Mouse (Mus musculus): ENCODE data around the gene Gje1. TPM values are rescaled to one million over a fixed set of nuclear protein-coding genes. Genes with fewer than 3 reads are reported as not detected.

Gene Gje1
- polyA plus RNA-seq, 1 experiment from 2014 or later: not detected

DNA sequence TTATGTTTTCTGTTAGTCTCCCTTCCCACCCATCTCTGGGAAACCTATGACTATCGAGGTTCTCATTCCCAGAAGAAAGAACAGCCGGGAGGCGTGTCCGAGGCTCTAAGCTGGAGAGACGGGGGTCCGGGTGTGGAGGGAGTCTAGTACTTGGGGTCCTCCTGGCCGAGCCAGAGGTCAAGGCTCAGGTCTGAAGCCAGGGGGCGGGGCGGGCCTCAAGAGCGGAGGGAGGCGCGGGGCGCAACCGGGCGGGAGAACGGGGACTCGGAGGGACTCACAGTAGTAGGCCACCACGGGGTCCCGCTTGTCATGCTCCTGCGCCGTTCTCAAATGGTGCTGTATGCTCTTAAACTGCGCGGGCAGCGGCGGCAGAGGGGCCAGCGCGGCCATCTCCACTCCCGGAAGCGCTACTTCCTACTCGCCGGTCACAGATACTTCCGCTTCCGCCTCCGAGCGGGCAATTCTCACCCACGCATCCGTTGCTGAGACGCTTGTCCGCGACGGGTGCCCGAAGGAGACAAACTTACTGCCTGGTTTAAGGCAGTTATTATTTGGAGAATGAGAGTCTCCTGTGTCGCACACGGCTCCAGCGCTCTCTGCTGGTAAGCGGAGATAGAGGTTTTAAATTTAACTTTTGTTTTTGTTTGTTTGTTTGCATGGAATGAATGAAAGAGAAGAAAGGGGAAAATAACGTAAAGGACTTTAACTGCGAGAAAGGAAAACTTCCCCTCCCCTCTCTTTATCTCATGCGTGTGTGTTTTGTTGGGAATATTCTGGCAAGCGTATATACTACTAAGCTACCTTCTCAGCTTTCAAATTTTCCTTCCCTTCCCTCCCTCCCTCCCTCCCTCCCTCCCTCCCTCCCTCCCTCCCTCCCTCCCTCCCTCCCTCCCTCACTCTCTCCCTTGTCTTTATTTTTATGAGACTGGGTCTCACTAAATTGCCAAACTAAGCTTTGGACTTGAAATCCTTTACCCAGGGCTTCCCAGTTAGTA, 12.6 kb downstream of the Gje1 start, which contains the start of the genes Vta1 and Nmbr:
TSS of gene Vta1 (minus strand) at position 489 of the 995 bp plus-strand sequence.
TSS of gene Nmbr (plus strand) at position 520 of the 995 bp plus-strand sequence.
- TF ChIP-seq EP300 (IDR thresholded peaks at IDR 0.05; ENCODE audit: low read depth) (peak; percentile 76; the same call in 1 of the 2 replicates), CTCF (IDR thresholded peaks at IDR 0.05; ENCODE audit: low read depth) (peak; percentile 86)
- Histone ChIP-seq H3K9ac (replicated peaks) (peak within 1 kb of the TSS; percentile 95), H3K36me3 (replicated peaks; ENCODE audit: insufficient read depth, low read length) (no peaks in the 10 kb centered on the region), H3K9me3 (ENCODE audit: low read length) (no peaks in the 10 kb centered on the region), H3K27ac (ENCODE audit: low read depth) (peak within 1 kb of the TSS; percentile 88), H3K4me2 (ENCODE audit: low read depth, low read length) (peak within 1 kb of the TSS; percentile 73), H3K27me3 (ENCODE audit: insufficient read depth, low read length) (no peaks in the 10 kb centered on the region), H3K4me1 (ENCODE audit: insufficient read depth) (peaks cover 10% of the 10 kb centered on the region), H3K4me3 (ENCODE audit: low read depth, low read length) (peak within 1 kb of the TSS; percentile 100)
- ATAC-seq (peak; percentile 99), DNase-seq (peak; percentile 96)
- under 1% methylated on average over 46 of the region's 50 CpGs for WGBS (ENCODE audit: insufficient replicate concordance)

DNA sequence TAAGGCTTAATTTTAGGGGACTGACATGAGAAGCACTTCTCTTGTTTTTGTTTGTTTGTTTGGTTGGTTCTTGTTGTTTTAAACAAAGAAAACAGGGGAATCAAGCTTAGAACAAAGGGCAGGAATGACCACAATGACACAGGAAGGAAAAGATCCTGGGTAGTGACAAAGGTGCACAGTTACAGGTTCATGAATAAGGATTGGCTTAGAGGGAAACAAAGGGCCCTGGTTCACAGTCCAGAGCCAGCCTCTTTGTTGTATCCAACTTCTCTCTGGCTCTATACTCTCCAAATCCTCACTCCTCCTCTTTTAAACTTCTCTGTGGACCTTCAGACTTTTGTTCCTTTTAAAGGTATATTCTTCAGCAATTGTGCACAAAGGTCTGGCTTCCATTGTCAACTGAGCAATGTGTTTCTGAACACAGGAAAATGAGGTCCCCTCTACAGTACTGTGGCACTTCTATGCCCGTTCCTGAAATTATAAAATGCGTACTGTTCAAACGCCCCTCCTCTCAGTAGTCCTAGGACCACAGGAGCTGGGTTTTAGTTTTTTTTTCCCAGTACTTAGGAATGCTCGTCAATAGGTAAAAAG, 14.1 kb downstream of the Gje1 start:
- DNase-seq: no peak
- Histone ChIP-seq H3K27me3 (ENCODE audit: insufficient read depth, low read length) (no peaks in the 10 kb centered on the region), H3K9ac (replicated peaks) (peak overlapping the region; percentile 95), H3K4me2 (ENCODE audit: low read depth, low read length) (peak overlapping the region; percentile 73), H3K4me3 (ENCODE audit: low read depth, low read length) (peak overlapping the region; percentile 100), H3K4me1 (ENCODE audit: insufficient read depth) (peaks cover 10% of the 10 kb centered on the region), H3K27ac (ENCODE audit: low read depth) (no peak overlapping the region), H3K36me3 (replicated peaks; ENCODE audit: insufficient read depth, low read length) (no peaks in the 10 kb centered on the region), H3K9me3 (ENCODE audit: low read length) (no peaks in the 10 kb centered on the region)
- TF ChIP-seq CTCF (IDR thresholded peaks at IDR 0.05; ENCODE audit: low read depth) (no peak), EP300 (IDR thresholded peaks at IDR 0.05; ENCODE audit: low read depth) (no peak)
- WGBS (ENCODE audit: insufficient replicate concordance): 49% methylated on average over 4 of the region's 4 CpGs
- no peak for ATAC-seq

DNA sequence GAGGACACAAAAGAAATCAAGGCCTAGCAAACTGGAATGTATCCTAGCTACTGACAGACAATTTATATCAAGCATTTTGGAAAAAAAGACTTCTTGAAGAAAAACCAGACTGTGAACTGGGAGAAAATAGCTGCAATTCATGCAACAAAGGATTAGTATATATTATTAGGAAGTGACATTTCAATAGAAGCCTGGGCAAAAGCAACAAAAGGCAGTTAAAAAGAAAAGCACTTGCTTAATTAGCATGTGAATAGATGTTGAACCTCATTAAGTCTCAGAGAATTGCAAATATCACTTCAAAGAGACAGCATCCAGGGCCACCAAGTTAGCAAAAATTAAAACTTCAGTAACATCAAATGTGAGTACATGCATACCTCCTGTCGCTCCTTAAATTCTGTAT, 14.8 kb downstream of the Gje1 start:
- no peak overlapping the region for H3K4me3 ChIP-seq (ENCODE audit: low read depth, low read length)
- H3K4me2 ChIP-seq (ENCODE audit: low read depth, low read length): no peak overlapping the region
- H3K9me3 ChIP-seq (ENCODE audit: low read length): no peaks in the 10 kb centered on the region
- no peaks in the 10 kb centered on the region for H3K27me3 ChIP-seq (ENCODE audit: insufficient read depth, low read length)
- no peak overlapping the region for H3K27ac ChIP-seq (ENCODE audit: low read depth)
- ATAC-seq (no peak), DNase-seq (no peak)
- TF ChIP-seq CTCF (IDR thresholded peaks at IDR 0.05; ENCODE audit: low read depth) (no peak), EP300 (IDR thresholded peaks at IDR 0.05; ENCODE audit: low read depth) (no peak)
- peaks cover 10% of the 10 kb centered on the region for H3K4me1 ChIP-seq (ENCODE audit: insufficient read depth)
- 83% methylated on average over 1 of the region's 1 CpGs for WGBS (ENCODE audit: insufficient replicate concordance)
- no peak overlapping the region for H3K9ac ChIP-seq (replicated peaks)
- H3K36me3 ChIP-seq (replicated peaks; ENCODE audit: insufficient read depth, low read length): no peaks in the 10 kb centered on the region

DNA sequence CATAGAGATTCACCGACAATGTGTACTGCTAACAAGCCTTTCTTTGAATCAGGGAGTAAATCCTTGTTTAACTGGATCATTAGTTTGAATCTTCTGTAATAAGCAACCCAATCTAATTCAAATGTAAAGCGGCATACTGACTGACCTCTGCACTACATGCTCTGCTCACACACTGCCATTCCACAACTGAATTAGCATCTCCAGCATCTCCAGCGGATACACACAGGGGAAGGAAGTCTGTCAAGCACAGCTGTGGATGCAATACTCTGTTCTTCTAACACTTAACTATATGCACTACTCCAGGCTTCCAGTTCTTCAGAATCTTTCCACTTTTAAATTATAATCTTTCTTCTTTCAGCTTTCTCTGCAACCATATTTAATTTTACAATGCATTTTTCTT, 27.7 kb downstream of the Gje1 start:
- no peak for ATAC-seq
- no peak overlapping the region for H3K27ac ChIP-seq (ENCODE audit: low read depth)
- H3K4me2 ChIP-seq (ENCODE audit: low read depth, low read length): no peak overlapping the region
- no peak for DNase-seq
- H3K9me3 ChIP-seq (ENCODE audit: low read length): no peaks in the 10 kb centered on the region
- 85% methylated on average over 3 of the region's 3 CpGs for WGBS (ENCODE audit: insufficient replicate concordance)
- peaks cover 3% of the 10 kb centered on the region for H3K36me3 ChIP-seq (replicated peaks; ENCODE audit: insufficient read depth, low read length)
- H3K4me3 ChIP-seq (ENCODE audit: low read depth, low read length): no peak overlapping the region
- no peaks in the 10 kb centered on the region for H3K4me1 ChIP-seq (ENCODE audit: insufficient read depth)
- no peaks in the 10 kb centered on the region for H3K27me3 ChIP-seq (ENCODE audit: insufficient read depth, low read length)
- TF ChIP-seq CTCF (IDR thresholded peaks at IDR 0.05; ENCODE audit: low read depth): no peak
- TF ChIP-seq EP300 (IDR thresholded peaks at IDR 0.05; ENCODE audit: low read depth): no peak
- H3K9ac ChIP-seq (replicated peaks): no peak overlapping the region

DNA sequence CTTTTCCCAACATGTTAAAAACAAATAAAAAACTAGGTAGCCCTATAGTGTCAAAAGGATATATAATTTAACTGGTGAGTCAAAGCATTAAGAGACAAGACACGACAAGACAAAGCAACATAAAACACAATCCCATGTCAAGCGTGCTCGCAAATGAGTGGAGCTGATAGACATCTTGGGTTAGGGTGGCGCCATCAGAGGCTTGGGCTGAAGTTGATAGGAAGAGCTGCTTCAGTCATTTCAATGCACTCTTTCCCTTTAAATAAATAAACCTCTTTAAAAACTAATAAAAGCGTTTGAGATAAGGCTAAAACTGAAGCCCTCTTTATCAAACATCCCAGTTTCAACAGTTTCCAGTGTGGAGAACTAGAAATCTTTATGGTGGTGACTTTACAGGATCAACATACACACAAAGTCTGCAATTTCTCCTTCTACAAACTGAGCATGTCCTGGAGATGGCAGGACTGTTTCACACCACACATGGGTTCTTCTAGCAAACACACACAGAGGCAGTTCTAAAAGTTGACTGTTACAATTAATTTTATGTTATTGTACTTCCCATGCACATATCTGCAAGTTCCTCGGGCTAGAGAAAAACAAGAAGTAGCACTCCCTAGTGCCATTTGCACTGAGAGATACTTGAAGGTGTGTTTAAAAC, 29.1 kb downstream of the Gje1 start:
- Histone ChIP-seq H3K9me3 (ENCODE audit: low read length) (no peaks in the 10 kb centered on the region), H3K36me3 (replicated peaks; ENCODE audit: insufficient read depth, low read length) (peaks cover 3% of the 10 kb centered on the region), H3K27me3 (ENCODE audit: insufficient read depth, low read length) (no peaks in the 10 kb centered on the region), H3K27ac (ENCODE audit: low read depth) (no peak overlapping the region), H3K4me2 (ENCODE audit: low read depth, low read length) (no peak overlapping the region), H3K4me3 (ENCODE audit: low read depth, low read length) (no peak overlapping the region), H3K9ac (replicated peaks) (no peak overlapping the region), H3K4me1 (ENCODE audit: insufficient read depth) (no peaks in the 10 kb centered on the region)
- ATAC-seq: no peak
- WGBS (ENCODE audit: insufficient replicate concordance): 59% methylated on average over 6 of the region's 6 CpGs
- TF ChIP-seq EP300 (IDR thresholded peaks at IDR 0.05; ENCODE audit: low read depth) (no peak), CTCF (IDR thresholded peaks at IDR 0.05; ENCODE audit: low read depth) (no peak)
- DNase-seq: no peak

DNA sequence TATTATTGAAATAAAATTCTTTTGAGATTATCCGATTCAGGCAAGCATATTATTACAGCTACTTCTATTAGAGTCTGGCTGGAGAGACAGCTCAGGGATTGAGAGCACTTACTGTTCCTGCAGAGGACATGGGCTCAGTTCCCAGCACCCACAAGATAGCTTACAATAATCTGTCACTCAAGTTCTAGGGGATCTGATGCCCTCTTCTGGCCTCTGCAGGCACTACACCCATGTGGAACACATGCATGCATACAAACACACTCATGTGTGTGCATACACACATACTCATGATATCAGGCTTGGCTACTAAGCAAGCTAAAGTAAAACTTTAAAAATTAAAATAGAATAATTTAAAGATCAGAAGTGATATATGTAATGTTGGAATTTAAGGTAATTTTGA, 32.4 kb downstream of the Gje1 start:
- Histone ChIP-seq H3K27ac (ENCODE audit: low read depth) (no peak overlapping the region), H3K4me1 (ENCODE audit: insufficient read depth) (no peaks in the 10 kb centered on the region), H3K27me3 (ENCODE audit: insufficient read depth, low read length) (no peaks in the 10 kb centered on the region), H3K4me2 (ENCODE audit: low read depth, low read length) (no peak overlapping the region), H3K9ac (replicated peaks) (no peak overlapping the region), H3K4me3 (ENCODE audit: low read depth, low read length) (no peak overlapping the region), H3K36me3 (replicated peaks; ENCODE audit: insufficient read depth, low read length) (peaks cover 3% of the 10 kb centered on the region), H3K9me3 (ENCODE audit: low read length) (no peaks in the 10 kb centered on the region)
- ATAC-seq: no peak
- WGBS (ENCODE audit: insufficient replicate concordance): 98% methylated on average over 1 of the region's 1 CpGs
- TF ChIP-seq CTCF (IDR thresholded peaks at IDR 0.05; ENCODE audit: low read depth) (peak; percentile 24; the same call in 1 of the 2 replicates), EP300 (IDR thresholded peaks at IDR 0.05; ENCODE audit: low read depth) (no peak)
- no peak for DNase-seq

Measured in liver, postnatal 0 days (tissue).